Comparison of ENCODE assay signal across 10 mouse cellular contexts in the genomic region with DNA sequence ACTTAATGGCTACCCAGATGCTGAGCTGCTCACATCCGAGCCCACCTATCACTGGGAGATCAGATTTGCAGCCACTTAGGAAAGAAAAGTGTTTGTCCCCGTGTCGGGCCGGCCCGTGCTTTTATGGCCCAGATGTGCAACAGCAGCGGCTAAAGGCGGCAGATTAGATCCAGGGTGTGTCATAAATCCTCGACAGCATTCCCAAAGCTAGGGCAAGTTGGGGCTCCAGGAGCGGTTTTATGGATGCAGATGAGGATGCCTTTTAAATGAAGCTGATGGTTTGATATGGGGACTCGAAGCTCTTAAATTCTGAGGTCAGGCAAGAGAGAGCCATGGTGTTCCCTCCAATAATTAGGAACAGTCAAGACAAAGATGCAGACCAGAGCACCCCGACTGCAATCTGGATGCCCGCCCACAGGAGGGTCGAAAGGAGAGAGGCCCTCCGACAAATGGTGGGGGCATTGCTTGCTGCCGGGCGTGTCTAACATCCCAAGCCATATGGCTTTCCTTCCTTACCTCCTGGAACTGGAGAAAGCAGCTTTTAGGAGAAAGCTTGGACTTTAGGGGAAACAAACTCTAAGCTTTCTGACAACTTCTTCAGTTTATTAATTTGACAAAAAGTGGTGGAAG. TPM values are rescaled to one million over a fixed set of nuclear protein-coding genes. Genes with fewer than 3 reads are reported as not detected.
A peak's percentile ranks its signal among the peaks of the same experiment; 100 is the strongest.
DNase-seq lines count a peak whose midpoint lies in the region; ATAC-seq and TF ChIP-seq lines count a peak whose summit lies in the region.
"Had no signal": no experiment of that assay in that cellular context is flagged by ENCODE, and none has a peak within 500 bp of the region (broad histone marks: within the 10 kb centered on the region; RNA-seq: fewer than 3 reads in every experiment).

No protein-coding gene starts in this region.

- peaks cover 13% of the 10 kb centered on the region for H3K4me1 ChIP-seq in heart, embryonic 15.5 days (replicated peaks)
- H3K4me1 ChIP-seq in hindbrain, embryonic 10.5 days (replicated peaks), result peaks cover 66% of the 10 kb centered on the region
- H3K4me1 ChIP-seq in liver, embryonic 12.5 days, result no peaks in the 10 kb centered on the region
- peaks cover 32% of the 10 kb centered on the region for H3K4me1 ChIP-seq in neural tube, embryonic 15.5 days

- no peak for TF ChIP-seq CTCF in gastrocnemius, adult 2 months (IDR thresholded peaks at IDR 0.05)

- peak overlapping the region; percentile 98 for H3K4me2 ChIP-seq in heart, embryonic 15.5 days
- peak overlapping the region; percentile 67 for H3K4me2 ChIP-seq in liver, embryonic 12.5 days
- peak overlapping the region; percentile 97 for H3K4me2 ChIP-seq in neural tube, embryonic 15.5 days

- peak overlapping the region; percentile 65 for H3K4me3 ChIP-seq in heart, embryonic 15.5 days
- peak overlapping the region; percentile 81 for H3K4me3 ChIP-seq in hindbrain, embryonic 10.5 days
- H3K4me3 ChIP-seq in liver, embryonic 12.5 days, result peak overlapping the region; percentile 56; the same call in 1 of the 2 replicates
- H3K4me3 ChIP-seq in neural tube, embryonic 15.5 days (replicated peaks), result peak overlapping the region; percentile 73
- H3K4me3 ChIP-seq in gastrocnemius, adult 2 months, result no peak overlapping the region

- no peaks in the 10 kb centered on the region for H3K36me3 ChIP-seq in heart, embryonic 15.5 days
- H3K36me3 ChIP-seq in hindbrain, embryonic 10.5 days, result peaks cover 7% of the 10 kb centered on the region; the same call in 1 of the 2 replicates
- H3K36me3 ChIP-seq in liver, embryonic 12.5 days, result no peaks in the 10 kb centered on the region
- no peaks in the 10 kb centered on the region for H3K36me3 ChIP-seq in neural tube, embryonic 15.5 days

- no peaks in the 10 kb centered on the region for H3K9me3 ChIP-seq in heart, embryonic 15.5 days (replicated peaks)
- no peaks in the 10 kb centered on the region for H3K9me3 ChIP-seq in hindbrain, embryonic 10.5 days
- no peaks in the 10 kb centered on the region for H3K9me3 ChIP-seq in liver, embryonic 12.5 days (replicated peaks)
- no peaks in the 10 kb centered on the region for H3K9me3 ChIP-seq in neural tube, embryonic 15.5 days (replicated peaks)

- 37% methylated on average over 16 of the region's 16 CpGs for WGBS in heart, embryonic 15.5 days
- WGBS in hindbrain, embryonic 10.5 days, result 46% methylated on average over 16 of the region's 16 CpGs
- 45% methylated on average over 16 of the region's 16 CpGs for WGBS in liver, embryonic 12.5 days (ENCODE audit: insufficient replicate concordance)
- WGBS in neural tube, embryonic 15.5 days, result 5% methylated on average over 16 of the region's 16 CpGs

- H3K27me3 ChIP-seq in heart, embryonic 15.5 days, result peaks cover 55% of the 10 kb centered on the region
- peaks cover 51% of the 10 kb centered on the region for H3K27me3 ChIP-seq in hindbrain, embryonic 10.5 days (ENCODE audit: insufficient read depth, poor library complexity, severe bottlenecking)
- H3K27me3 ChIP-seq in liver, embryonic 12.5 days (replicated peaks), result peaks cover 51% of the 10 kb centered on the region
- H3K27me3 ChIP-seq in neural tube, embryonic 15.5 days (replicated peaks), result peaks cover 8% of the 10 kb centered on the region

- no peak for ATAC-seq in heart, embryonic 15.5 days (replicated peaks; ENCODE audit: insufficient number of reproducible peaks, insufficient read depth, low FRiP score, low read depth)
- ATAC-seq in liver, embryonic 12.5 days, result no peak
- no peak for ATAC-seq in neural tube, embryonic 15.5 days (ENCODE audit: low FRiP score)
- ATAC-seq: inflammation-experienced regulatory T-cells, adult 6 months had no signal

- no peak overlapping the region for H3K9ac ChIP-seq in heart, embryonic 15.5 days
- no peak overlapping the region for H3K9ac ChIP-seq in liver, embryonic 12.5 days
- H3K9ac ChIP-seq in neural tube, embryonic 15.5 days (replicated peaks), result no peak overlapping the region; the same call in 1 of the 2 replicates

- no peak for DNase-seq in heart, postnatal 25 days (ENCODE audit: low spot score)
- no peak for DNase-seq in hindbrain, embryonic 10.5 days (ENCODE audit: low spot score)
- DNase-seq in kidney, postnatal 14 days, result no peak
- DNase-seq in layer of hippocampus, postnatal 36 days, result no peak
- DNase-seq in gastrocnemius, adult 2 months, result no peak
- DNase-seq: left cerebral cortex, postnatal 4 days had no signal

- H3K27ac ChIP-seq in heart, embryonic 15.5 days, result no peak overlapping the region
- H3K27ac ChIP-seq in hindbrain, embryonic 10.5 days, result peak overlapping the region; percentile 88
- no peak overlapping the region for H3K27ac ChIP-seq in liver, embryonic 12.5 days
- no peak overlapping the region for H3K27ac ChIP-seq in neural tube, embryonic 15.5 days (replicated peaks)
- no peak overlapping the region for H3K27ac ChIP-seq in gastrocnemius, adult 2 months

- intact Hi-C loops in heart, postnatal 25 days (cut with DNase I), result no loop called here
- intact Hi-C loops in gastrocnemius, adult 2 months (cut with DNase I), result no loop called here

RNA-seq across cellular contexts. Expression of a gene that starts 1.8 kb away (rescaled TPM):
- polyA plus RNA-seq in heart, embryonic 15.5 days (2015; fragmentation: Nextera tagmentation; extraction: Ambion mirVana), result 7.0 and 9.1 TPM in 2 replicates
- total RNA-seq in heart, postnatal 25 days (2021), result 1 to 10 TPM; 5.3 to 6.8 TPM
- 21.1 and 35.2 TPM in 2 replicates for polyA plus RNA-seq in hindbrain, embryonic 10.5 days (2016; fragmentation: Nextera tagmentation; extraction: Ambion mirVana)
- 7.0 and 7.9 TPM in 2 replicates for polyA plus RNA-seq in liver, embryonic 12.5 days (2016; fragmentation: Nextera tagmentation; extraction: Ambion mirVana)
- polyA plus RNA-seq in neural tube, embryonic 15.5 days (2015; fragmentation: Nextera tagmentation; extraction: Ambion mirVana), result 13.1 and 15.1 TPM in 2 replicates
- 1 to 10 TPM; 7.4 to 7.8 TPM for total RNA-seq in layer of hippocampus, postnatal 36 days (2021)
- total RNA-seq in gastrocnemius, adult 2 months (2021), result under 1 TPM; 0.61 to 0.98 TPM

RNA-seq across cellular contexts. Expression of a gene that starts 59.9 kb away (rescaled TPM):
- polyA plus RNA-seq in heart, embryonic 15.5 days (2015; fragmentation: Nextera tagmentation; extraction: Ambion mirVana), result 0.64 and 0.67 TPM in 2 replicates
- total RNA-seq in heart, postnatal 25 days (2021), result not detected
- 0.26 and 0.36 TPM in 2 replicates for polyA plus RNA-seq in hindbrain, embryonic 10.5 days (2016; fragmentation: Nextera tagmentation; extraction: Ambion mirVana)
- polyA plus RNA-seq in liver, embryonic 12.5 days (2016; fragmentation: Nextera tagmentation; extraction: Ambion mirVana), result 0.57 and 0.60 TPM in 2 replicates
- 0.63 and 0.67 TPM in 2 replicates for polyA plus RNA-seq in neural tube, embryonic 15.5 days (2015; fragmentation: Nextera tagmentation; extraction: Ambion mirVana)
- not detected for total RNA-seq in layer of hippocampus, postnatal 36 days (2021)
- total RNA-seq in gastrocnemius, adult 2 months (2021), result not detected
- total RNA-seq: left cerebral cortex, postnatal 4 days had no signal
